Mouse (Mus musculus) megakaryocyte, embryonic 14.5 days (primary cell): Measurements from ENCODE around the gene Nos1ap.

Experiments used
- FLI1 ChIP-seq: IDR thresholded peaks from 2 replicates; pipeline ENCODE4 v1.6.1; 2012; ENCODE audit warnings: low read length, inconsistent platforms, mixed read lengths
- GATA1 ChIP-seq: IDR thresholded peaks from 3 replicates; pipeline ENCODE4 v1.6.1; 2012; ENCODE audit warnings: mixed read lengths, low read length, inconsistent platforms, borderline replicate concordance

GRCm38 (mm10) chr1:170455910-170456700 lies 133.6 kb downstream of the Nos1ap start:
- TF ChIP-seq GATA1 (no peak), FLI1 (no peak)
